Mouse (Mus musculus) A20 (cell line): ENCODE data around the gene Rbpjl.

Experiments
- DNase-seq: peaks from one replicate; pipeline ENCODE4 v3.0.0-alpha.2; 2011; ENCODE audit warnings: low read depth, low spot score

Gene Rbpjl

DNA sequence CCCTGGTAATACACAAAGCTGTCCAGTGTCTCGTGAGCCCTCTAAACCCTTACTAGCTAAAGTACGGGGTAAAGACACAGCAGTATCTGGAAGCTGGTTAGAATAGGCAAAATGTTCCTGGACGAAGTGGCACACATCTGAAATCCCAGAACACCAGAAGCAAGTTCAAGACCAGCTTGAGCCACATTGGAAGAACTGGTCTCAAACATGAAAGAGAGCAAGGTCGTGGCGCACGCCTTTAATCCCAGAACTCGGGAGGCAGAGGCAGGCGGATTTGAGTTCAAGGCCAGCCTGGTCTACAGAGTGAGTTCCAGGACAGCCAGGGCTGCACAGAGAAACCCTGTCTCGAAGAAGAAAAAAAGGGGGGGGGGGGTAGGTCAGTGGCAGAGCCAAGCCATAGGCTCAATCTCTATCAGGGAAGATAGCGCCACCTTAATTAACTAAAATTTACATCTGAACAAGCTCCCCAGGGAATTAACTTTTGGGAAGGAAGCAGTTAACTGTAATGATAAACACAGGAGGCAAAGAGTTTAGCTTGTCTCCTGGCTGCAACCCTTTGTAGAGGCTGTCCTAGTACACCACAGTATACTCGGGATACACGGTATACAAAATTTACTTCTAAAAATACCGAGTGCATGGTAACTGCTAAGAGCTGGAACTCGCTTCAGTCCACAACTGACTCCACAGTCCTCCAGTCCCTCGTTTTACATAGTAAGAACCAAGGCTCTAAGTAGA lies 27.1 kb downstream of the Rbpjl start:
- no peak for DNase-seq

DNA sequence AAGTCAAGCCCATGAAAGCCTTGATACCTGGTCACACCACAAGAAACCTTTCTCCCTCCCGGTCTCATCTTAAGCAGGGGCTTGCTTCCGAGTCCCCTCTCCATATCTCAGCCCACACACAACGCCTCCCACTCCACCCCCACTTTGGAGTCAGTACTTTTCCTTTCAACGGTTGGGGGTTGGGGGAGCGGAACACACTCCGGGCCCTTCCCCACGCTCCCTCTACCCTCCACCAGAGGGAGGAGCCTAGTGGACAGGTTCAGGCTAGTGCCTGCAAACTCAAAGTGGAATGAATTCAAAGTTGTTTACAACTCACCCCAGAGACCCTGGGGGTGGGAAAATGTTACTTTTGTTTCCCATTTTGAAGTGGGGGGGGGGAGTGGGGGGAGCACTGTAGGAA lies 27.8 kb downstream of the Rbpjl start:
- no peak for DNase-seq

GRCm38 (mm10) chr2:164431676-164432465 lies 28.9 kb downstream of the Rbpjl start:
- DNase-seq: no peak

DNA sequence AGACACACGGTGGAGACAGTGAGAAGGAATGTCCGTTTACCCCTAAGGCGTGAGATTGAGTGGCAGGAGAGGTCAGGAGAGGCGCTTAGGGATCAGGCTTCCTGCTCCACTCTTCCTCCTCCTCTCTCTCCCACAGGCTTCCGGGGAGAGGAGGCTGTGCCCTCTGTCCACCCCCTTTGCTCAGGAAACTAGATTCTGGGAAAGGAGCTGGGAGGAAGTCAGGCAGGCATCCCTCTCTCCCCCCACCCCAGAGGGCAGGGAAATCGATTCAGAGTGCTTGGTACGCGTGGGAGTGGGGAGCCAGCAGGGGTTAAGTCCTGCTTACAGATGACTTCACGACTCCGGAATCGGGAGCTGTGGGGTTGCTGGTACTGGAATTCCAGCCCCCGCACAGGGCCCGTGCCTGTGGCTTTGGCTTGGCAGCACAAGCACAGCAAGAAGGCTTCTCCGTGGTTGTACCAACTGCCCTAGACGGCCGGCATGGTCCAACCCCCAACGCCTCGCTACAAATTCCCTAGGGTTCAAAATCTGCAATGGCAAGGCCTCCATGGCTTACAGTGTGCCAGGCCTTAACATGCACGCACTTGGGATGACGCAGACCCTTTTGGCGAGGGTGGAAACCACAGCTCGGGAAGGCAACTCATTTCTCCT lies 29.7 kb downstream of the Rbpjl start:
- DNase-seq: no peak

DNA sequence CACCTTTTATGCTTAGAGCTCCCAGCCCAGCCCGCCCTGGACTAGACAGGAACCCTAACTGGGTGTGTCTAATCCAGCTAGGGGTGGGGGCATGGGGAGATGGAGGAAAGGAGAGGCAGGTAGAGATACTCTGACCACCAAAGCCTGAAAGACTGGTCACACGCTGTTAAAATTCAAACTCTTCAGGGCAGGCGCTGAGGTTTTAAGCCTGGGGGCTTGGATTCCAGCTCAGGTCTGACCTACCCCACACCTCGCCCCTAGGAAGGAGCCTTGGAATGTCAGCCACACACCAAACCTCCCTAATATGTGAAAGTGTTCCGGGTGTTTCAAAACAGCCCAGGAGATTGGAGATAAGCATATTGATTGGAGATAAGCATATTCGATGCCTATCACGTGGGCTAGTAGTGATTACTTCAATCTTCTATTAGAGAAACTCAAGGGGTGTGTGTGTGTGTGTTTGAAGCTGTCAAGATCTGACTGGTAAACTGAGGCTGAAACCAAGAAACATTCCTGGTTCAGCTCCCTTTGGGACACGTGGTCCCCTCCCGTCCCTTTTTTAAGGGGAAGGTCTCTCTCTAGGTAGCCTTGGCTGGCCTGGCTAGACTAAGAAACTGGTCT lies 30.4 kb downstream of the Rbpjl start:
- no peak for DNase-seq

GRCm38 (mm10) chr2:164434681-164435080 lies 31.7 kb downstream of the Rbpjl start:
- DNase-seq: no peak

- no peak for DNase-seq
These were observed 32.5 kb downstream of the Rbpjl start for GRCm38 (mm10) chr2:164435216-164436090.

DNA sequence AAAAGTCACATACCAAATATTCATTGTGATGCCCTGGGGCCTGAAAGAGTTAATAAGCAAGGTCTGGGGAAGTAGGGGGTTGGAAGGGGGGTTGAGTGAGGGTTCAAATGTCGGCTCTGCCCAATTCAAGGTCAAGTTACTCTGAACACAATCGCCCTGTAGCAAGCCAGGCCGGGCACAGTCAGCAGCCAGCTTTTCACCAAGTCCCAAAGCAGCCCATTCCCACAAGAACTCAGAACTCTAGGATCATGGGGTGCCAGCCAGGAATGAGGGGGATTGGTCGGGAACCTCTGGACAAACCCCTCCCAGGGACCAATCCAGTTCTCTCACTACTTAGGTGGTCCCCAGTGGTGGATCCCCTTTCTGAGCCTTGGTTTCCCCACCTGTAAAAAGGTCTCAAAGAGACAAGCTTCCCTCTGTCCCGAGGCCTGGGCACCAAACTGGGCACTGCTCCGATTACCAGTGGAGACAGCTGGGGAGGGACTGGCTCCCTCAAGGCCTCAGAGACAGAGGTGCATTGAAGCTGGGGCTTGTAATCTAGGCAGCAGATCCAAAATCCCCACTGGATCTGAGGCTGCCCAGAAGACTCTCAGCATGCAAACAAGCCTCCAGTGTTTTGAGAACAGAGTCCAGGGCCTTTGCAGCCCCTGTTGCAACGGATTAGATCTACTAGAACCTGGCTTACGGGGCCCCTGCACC lies 33.4 kb downstream of the Rbpjl start:
- DNase-seq: no peak

GRCm38 (mm10) chr2:164436961-164437360 lies 34.0 kb downstream of the Rbpjl start:
- DNase-seq: no peak

GRCm38 (mm10) chr2:164437710-164438109 lies 34.8 kb downstream of the Rbpjl start:
- no peak for DNase-seq

GRCm38 (mm10) chr2:164438257-164438656 lies 35.3 kb downstream of the Rbpjl start:
- DNase-seq: no peak

DNA sequence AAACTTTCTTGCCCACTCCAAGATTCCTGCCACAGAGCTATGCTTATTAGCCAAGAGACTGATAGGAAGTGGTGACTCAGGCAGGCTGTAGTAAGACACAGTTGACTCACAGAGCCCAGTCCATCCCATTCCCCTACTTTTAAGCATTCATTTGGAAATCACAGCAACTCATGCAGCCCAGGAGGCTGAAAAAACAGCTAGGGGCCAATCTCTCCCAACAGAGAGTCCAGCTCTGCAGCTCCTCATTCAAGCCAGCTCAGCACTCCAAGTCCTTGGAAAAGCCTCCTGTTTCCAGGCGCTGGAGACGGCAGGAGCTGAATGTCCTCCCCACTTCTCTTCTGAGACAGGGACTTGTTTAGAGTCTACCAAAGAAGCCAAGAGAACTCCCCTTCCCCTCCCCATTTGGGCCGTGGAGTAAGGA lies 36.1 kb downstream of the Rbpjl start:
- DNase-seq: no peak

- DNase-seq: no peak
These were observed 37.4 kb downstream of the Rbpjl start for GRCm38 (mm10) chr2:164440314-164440713.

DNA sequence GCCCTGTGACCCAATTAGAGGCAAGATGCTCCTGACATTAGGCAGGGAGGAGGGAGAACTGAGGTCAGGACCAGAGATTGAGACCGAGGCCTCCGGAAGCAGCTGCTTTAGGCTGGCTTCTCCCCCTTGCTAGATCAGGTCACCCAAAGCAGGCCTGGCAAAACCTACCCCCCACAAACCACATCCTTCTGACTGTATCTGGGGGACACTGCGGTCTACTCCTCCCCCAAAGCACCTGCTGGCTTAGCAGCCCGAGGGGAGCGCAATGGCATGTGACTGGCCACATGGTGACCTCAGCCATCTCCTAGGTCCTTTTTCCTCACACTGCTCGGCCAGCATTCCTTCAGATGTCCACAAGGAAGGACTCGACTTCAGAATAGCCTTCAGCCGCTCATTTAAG lies 38.2 kb downstream of the Rbpjl start:
- peak; percentile 92 for DNase-seq

DNA sequence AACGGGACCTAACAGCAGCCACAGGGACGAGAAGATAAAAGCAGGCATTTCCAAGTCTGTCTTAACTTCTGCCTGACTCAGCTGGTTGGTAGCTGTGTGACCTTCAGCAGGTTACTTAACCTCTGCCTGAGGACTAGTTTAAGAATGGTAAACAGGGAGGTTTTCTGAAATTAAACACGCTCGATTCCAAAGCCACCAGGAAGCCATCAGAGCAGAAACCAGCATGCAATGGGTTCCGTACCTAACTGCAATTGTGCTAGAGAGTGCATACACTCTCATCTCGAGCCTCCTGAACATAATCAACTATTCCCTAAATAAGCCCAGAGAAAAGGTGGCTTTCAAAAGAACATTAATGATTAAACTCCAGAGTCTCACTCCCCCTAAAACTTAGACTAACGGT lies 38.8 kb downstream of the Rbpjl start:
- peak; percentile 51 for DNase-seq

- peak; percentile 71 for DNase-seq
These were observed 39.5 kb downstream of the Rbpjl start for GRCm38 (mm10) chr2:164442315-164443050.

DNA sequence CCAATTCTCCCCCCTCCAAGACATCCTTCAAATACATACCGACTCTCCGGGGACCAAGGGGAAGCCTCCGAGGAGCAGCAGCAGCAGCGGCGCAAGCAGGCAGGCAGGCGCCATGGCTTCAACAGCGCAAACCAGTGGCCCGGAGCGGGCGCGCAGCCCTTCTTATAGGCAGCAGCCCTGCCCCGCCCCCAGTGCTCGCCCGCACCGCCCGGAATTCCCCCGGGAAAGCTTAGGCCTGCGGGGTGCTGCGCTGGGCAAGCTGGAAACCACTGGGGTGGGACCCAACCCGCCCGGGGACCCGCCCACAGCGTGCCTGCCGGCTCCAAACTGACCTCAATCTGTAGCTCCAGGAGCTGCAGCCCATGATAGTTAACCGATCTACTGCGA lies 40.1 kb downstream of the Rbpjl start:
- peak; percentile 88 for DNase-seq

- DNase-seq: peak; percentile 55
These were observed 40.6 kb downstream of the Rbpjl start, which contains the start of gene Sdc4 for GRCm38 (mm10) chr2:164443460-164444000. Sdc4 (minus strand) TSS chr2:164443887.

DNA sequence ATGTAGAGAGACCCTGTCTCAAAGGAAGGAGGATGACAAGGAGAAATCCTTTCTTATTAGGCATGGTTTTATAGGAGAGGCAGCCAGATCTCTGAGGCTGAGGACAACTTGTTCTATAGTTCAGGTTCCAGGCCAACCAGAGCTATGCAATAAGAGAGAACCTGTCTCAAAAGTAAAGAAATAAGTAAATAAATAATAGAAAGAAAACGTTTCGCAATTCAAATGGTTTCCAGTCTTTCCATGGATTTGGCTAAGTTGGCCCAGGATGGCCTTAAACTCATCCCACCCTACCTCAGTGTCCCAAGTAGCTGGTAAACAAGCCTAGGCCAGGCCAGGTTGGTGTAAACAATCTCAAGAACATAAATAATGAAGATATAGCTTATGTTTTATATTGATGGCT lies 41.8 kb downstream of the Rbpjl start:
- DNase-seq: no peak
